Comparison of ENCODE assay signal across 8 mouse cellular contexts in the genomic region with DNA sequence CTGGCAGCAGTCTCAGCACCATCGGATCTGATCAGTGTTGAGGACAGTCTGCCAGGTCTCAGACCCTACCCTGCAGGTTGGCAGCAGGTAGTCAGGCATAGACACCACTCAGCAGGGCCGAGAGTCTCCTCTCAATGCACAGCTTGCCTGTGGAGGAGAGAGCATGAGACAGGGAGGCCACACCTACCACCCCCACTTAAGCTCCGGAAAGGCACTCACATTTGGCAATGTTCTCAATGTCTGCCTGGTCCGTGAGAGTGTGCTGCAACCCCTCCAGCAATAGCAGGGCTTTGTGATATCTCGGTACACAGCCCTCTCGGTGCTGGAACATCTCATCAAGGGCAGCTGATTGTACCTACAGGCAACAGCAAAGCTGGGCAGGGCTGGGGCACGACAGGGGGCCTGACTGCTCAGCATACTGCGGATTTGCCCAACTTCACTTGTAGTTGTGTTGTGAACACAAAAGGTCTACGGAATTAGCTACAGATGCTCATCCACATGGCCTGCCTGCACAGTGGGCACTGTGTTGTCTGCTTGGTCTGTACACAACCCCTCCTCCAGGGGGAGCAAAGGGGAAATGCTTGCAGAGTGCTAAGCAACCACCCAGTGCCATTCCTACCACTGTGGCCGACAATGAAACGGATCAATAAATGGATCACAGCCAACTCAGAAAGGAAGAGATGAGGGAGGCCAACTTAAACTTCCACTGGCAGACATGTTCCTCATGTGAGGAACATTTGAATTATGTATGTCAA. TPM values are rescaled to one million over a fixed set of nuclear protein-coding genes. Genes with fewer than 3 reads are reported as not detected.
DNase-seq lines count a peak whose midpoint lies in the region; ATAC-seq and TF ChIP-seq lines count a peak whose summit lies in the region.

No protein-coding gene starts in this region.

- H3K27ac ChIP-seq in gastrocnemius, adult 2 months, result no peak overlapping the region
- H3K27ac ChIP-seq in lung, postnatal 0 days (ENCODE audit: low read length), result no peak overlapping the region
- 0 out of 2 replicates have a peak overlapping the region, but pooled peaks have one; percentile 25 for H3K27ac ChIP-seq in liver, embryonic 16.5 days (ENCODE audit: low read length)
- H3K27ac ChIP-seq in forebrain, embryonic 10.5 days, result no peak overlapping the region

- no peaks in the 10 kb centered on the region for H3K4me1 ChIP-seq in lung, postnatal 0 days (ENCODE audit: insufficient read depth, low read depth, low read length)
- H3K4me1 ChIP-seq in liver, embryonic 16.5 days (ENCODE audit: control insufficient read depth, low read depth, low read length), result peaks cover 35% of the 10 kb centered on the region
- no peaks in the 10 kb centered on the region for H3K4me1 ChIP-seq in forebrain, embryonic 10.5 days

- no peak overlapping the region for H3K4me2 ChIP-seq in lung, postnatal 0 days (replicated peaks; ENCODE audit: low read depth, low read length)
- no peak overlapping the region for H3K4me2 ChIP-seq in liver, embryonic 16.5 days (ENCODE audit: low read depth, low read length)

- no peak overlapping the region for H3K4me3 ChIP-seq in gastrocnemius, adult 2 months
- H3K4me3 ChIP-seq in lung, postnatal 0 days (ENCODE audit: low read depth, low read length), result no peak overlapping the region
- no peak overlapping the region for H3K4me3 ChIP-seq in liver, embryonic 16.5 days (ENCODE audit: low read depth, low read length)
- no peak overlapping the region for H3K4me3 ChIP-seq in forebrain, embryonic 10.5 days

- no peak for TF ChIP-seq EP300 in lung, postnatal 0 days (IDR thresholded peaks at IDR 0.05)

- 67% methylated on average over 11 of the region's 11 CpGs for WGBS in lung, postnatal 0 days
- 69% methylated on average over 11 of the region's 11 CpGs for WGBS in liver, embryonic 16.5 days (ENCODE audit: insufficient replicate concordance)
- WGBS in forebrain, embryonic 10.5 days, result 86% methylated on average over 11 of the region's 11 CpGs

- no peak overlapping the region for H3K9ac ChIP-seq in lung, postnatal 0 days (replicated peaks; ENCODE audit: low read depth)
- no peak overlapping the region for H3K9ac ChIP-seq in liver, embryonic 16.5 days (ENCODE audit: low read depth, low read length)

- TF ChIP-seq CTCF in gastrocnemius, adult 2 months (IDR thresholded peaks at IDR 0.05), result peak; percentile 39; the same call in 1 of the 2 replicates
- TF ChIP-seq CTCF in lung, postnatal 0 days (IDR thresholded peaks at IDR 0.05), result peak; percentile 43

- intact Hi-C loops in gastrocnemius, adult 2 months (cut with DNase I), result no loop called here

- H3K27me3 ChIP-seq in lung, postnatal 0 days (replicated peaks; ENCODE audit: insufficient read depth, low read length), result no peaks in the 10 kb centered on the region
- no peaks in the 10 kb centered on the region for H3K27me3 ChIP-seq in liver, embryonic 16.5 days (ENCODE audit: control insufficient read depth, insufficient read depth, low read depth, low read length)
- H3K27me3 ChIP-seq in forebrain, embryonic 10.5 days (ENCODE audit: poor library complexity, severe bottlenecking), result no peaks in the 10 kb centered on the region

- DNase-seq in gastrocnemius, adult 2 months, result no peak
- DNase-seq in gastrocnemius, postnatal 25 days, result no peak
- no peak for DNase-seq in lung, postnatal 0 days (ENCODE audit: low spot score)
- no peak for DNase-seq in lung, postnatal 25 days (ENCODE audit: low spot score)
- DNase-seq in brain, adult 2 months (ENCODE audit: low read depth, low spot score), result peak; percentile 82
- DNase-seq in urinary bladder, postnatal 36 days (ENCODE audit: low spot score in 2 of 2), result no peak
- no peak for DNase-seq in forebrain, embryonic 10.5 days (ENCODE audit: extremely low spot score, low spot score)

- H3K36me3 ChIP-seq in lung, postnatal 0 days (ENCODE audit: insufficient read depth, low read length), result peaks cover 27% of the 10 kb centered on the region
- H3K36me3 ChIP-seq in liver, embryonic 16.5 days (ENCODE audit: control insufficient read depth, insufficient read depth), result peaks cover 57% of the 10 kb centered on the region
- H3K36me3 ChIP-seq in forebrain, embryonic 10.5 days (replicated peaks), result peaks cover 68% of the 10 kb centered on the region

- peak; percentile 16; the same call in 1 of the 2 replicates for ATAC-seq in lung, postnatal 0 days
- ATAC-seq in liver, embryonic 16.5 days (ENCODE audit: low read depth), result peak; percentile 30; the same call in 1 of the 2 replicates

- H3K9me3 ChIP-seq in lung, postnatal 0 days (ENCODE audit: low read length), result no peaks in the 10 kb centered on the region
- H3K9me3 ChIP-seq in liver, embryonic 16.5 days (replicated peaks; ENCODE audit: control insufficient read depth, low read length), result no peaks in the 10 kb centered on the region
- no peaks in the 10 kb centered on the region for H3K9me3 ChIP-seq in forebrain, embryonic 10.5 days

RNA-seq across cellular contexts. Expression of a gene that starts 5.8 kb away (rescaled TPM):
- 10 to 100 TPM in 1 of 2 experiments, 1 to 10 TPM in 1; 8.7 to 13.8 TPM for total RNA-seq in gastrocnemius, adult 2 months (2021)
- 10 to 100 TPM in 1 of 2 experiments, 1 to 10 TPM in 1; 9.8 to 10.8 TPM for total RNA-seq in gastrocnemius, postnatal 25 days (2021)
- polyA plus RNA-seq in lung, postnatal 0 days (2015; fragmentation: Nextera tagmentation; extraction: Ambion mirVana), result 12.5 and 14.2 TPM in 2 replicates
- polyA plus RNA-seq in liver, embryonic 16.5 days (2015; fragmentation: Nextera tagmentation; extraction: Ambion mirVana), result 24.5 and 24.6 TPM in 2 replicates
- polyA plus RNA-seq in forebrain, embryonic 10.5 days (2016; fragmentation: Nextera tagmentation; extraction: Ambion mirVana), result 47.1 and 48.4 TPM in 2 replicates

RNA-seq across cellular contexts. Expression of a gene that starts 15.7 kb away (rescaled TPM):
- 10 to 100 TPM; 20.2 to 22.9 TPM for total RNA-seq in gastrocnemius, adult 2 months (2021)
- total RNA-seq in gastrocnemius, postnatal 25 days (2021), result 10 to 100 TPM; 23.0 to 25.9 TPM
- polyA plus RNA-seq in lung, postnatal 0 days (2015; fragmentation: Nextera tagmentation; extraction: Ambion mirVana), result 16.7 and 17.5 TPM in 2 replicates
- 21.8 and 25.1 TPM in 2 replicates for polyA plus RNA-seq in liver, embryonic 16.5 days (2015; fragmentation: Nextera tagmentation; extraction: Ambion mirVana)
- polyA plus RNA-seq in forebrain, embryonic 10.5 days (2016; fragmentation: Nextera tagmentation; extraction: Ambion mirVana), result 66.8 and 68.8 TPM in 2 replicates

RNA-seq across cellular contexts. Expression of a gene that starts 23.6 kb away (rescaled TPM):
- total RNA-seq in gastrocnemius, adult 2 months (2021), result 10 to 100 TPM; 49.1 to 70.6 TPM
- total RNA-seq in gastrocnemius, postnatal 25 days (2021), result 10 to 100 TPM; 33.0 to 43.3 TPM
- 11.8 and 11.9 TPM in 2 replicates for polyA plus RNA-seq in lung, postnatal 0 days (2015; fragmentation: Nextera tagmentation; extraction: Ambion mirVana)
- polyA plus RNA-seq in liver, embryonic 16.5 days (2015; fragmentation: Nextera tagmentation; extraction: Ambion mirVana), result 12.5 and 13.7 TPM in 2 replicates
- 18.3 and 22.0 TPM in 2 replicates for polyA plus RNA-seq in forebrain, embryonic 10.5 days (2016; fragmentation: Nextera tagmentation; extraction: Ambion mirVana)

RNA-seq across cellular contexts. Expression of a gene that starts 53.3 kb away (rescaled TPM):
- total RNA-seq in gastrocnemius, adult 2 months (2021), result 10 to 100 TPM; 14.1 to 19.4 TPM
- 10 to 100 TPM in 1 of 2 experiments, 1 to 10 TPM in 1; 9.7 to 12.5 TPM for total RNA-seq in gastrocnemius, postnatal 25 days (2021)
- 30.2 and 32.0 TPM in 2 replicates for polyA plus RNA-seq in lung, postnatal 0 days (2015; fragmentation: Nextera tagmentation; extraction: Ambion mirVana)
- 58.5 and 59.1 TPM in 2 replicates for polyA plus RNA-seq in liver, embryonic 16.5 days (2015; fragmentation: Nextera tagmentation; extraction: Ambion mirVana)
- 27.5 and 29.9 TPM in 2 replicates for polyA plus RNA-seq in forebrain, embryonic 10.5 days (2016; fragmentation: Nextera tagmentation; extraction: Ambion mirVana)

RNA-seq across cellular contexts. Expression of a gene that starts 53.5 kb away (rescaled TPM):
- total RNA-seq in gastrocnemius, adult 2 months (2021), result 1 to 10 TPM in 1 of 2 experiments, under 1 TPM in 1; 0.92 to 1.1 TPM
- total RNA-seq in gastrocnemius, postnatal 25 days (2021), result 1 to 10 TPM; 1.4 to 1.5 TPM
- polyA plus RNA-seq in lung, postnatal 0 days (2015; fragmentation: Nextera tagmentation; extraction: Ambion mirVana), result 5.7 and 7.9 TPM in 2 replicates
- polyA plus RNA-seq in liver, embryonic 16.5 days (2015; fragmentation: Nextera tagmentation; extraction: Ambion mirVana), result 29.3 and 34.2 TPM in 2 replicates
- polyA plus RNA-seq in forebrain, embryonic 10.5 days (2016; fragmentation: Nextera tagmentation; extraction: Ambion mirVana), result 47.5 and 51.5 TPM in 2 replicates
